Mouse (Mus musculus) lung, postnatal 0 days (tissue): ENCODE data around the gene Rbfox2.

ENCODE experiments used
- CTCF ChIP-seq: IDR thresholded peaks from 2 replicates; pipeline ENCODE4 v1.5.1; 2016; ENCODE audit warnings: antibody characterized with exemption, mild to moderate bottlenecking
- EP300 ChIP-seq: IDR thresholded peaks from 2 replicates; pipeline ENCODE4 v1.6.1; 2016; ENCODE audit warnings: antibody characterized with exemption, mild to moderate bottlenecking, control low read depth

DNA sequence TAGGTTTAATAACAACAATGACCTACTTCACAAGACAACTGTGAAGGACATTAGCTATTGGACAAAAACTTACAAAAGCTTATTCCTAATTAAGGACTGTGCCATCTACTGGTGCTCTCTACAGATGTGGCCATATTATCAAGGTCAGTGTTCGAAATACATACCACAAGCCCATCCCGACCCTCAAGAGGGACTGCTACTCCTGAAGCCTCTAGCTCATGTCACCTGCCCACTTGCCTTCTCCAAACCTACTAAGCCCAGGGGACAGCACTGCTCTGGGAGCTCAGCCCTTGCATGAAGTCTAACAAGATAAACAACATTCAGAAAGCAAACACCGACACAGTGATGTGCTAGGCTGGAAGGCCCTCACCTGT is 103.9 kb downstream of the Rbfox2 start:
- TF ChIP-seq CTCF: no peak
- TF ChIP-seq EP300: no peak
